Mouse (Mus musculus) duodenum, adult 2 months (tissue): ENCODE data around the gene Kcnk18. TPM values are rescaled to one million over a fixed set of nuclear protein-coding genes. Genes with fewer than 3 reads are reported as not detected.

Source experiments
- polyA plus RNA-seq: library from polyadenylated mRNA; depleted of rRNA; stranded (reverse); fragments of >200 nt; gene quantifications from 2 replicates; pipeline ENCODE4 v1.2.3, GENCODE M21; 2012; ENCODE audit warnings: low replicate concordance; rRNA removed

The Kcnk18 gene
- not detected in 2 replicates for polyA plus RNA-seq

GRCm38 (mm10) chr19:59218991-59219390 is at the start of gene Kcnk18:
Gene Kcnk18 (plus strand): TSS chr19:59219214.

GRCm38 (mm10) chr19:59169936-59170765 is 48.9 kb upstream of the Kcnk18 start, which contains the start of gene Vax1:
Gene Vax1 (minus strand): TSS chr19:59170056.

GRCm38 (mm10) chr19:59260718-59261442 is 41.9 kb downstream of the Kcnk18 start, which contains the start of gene Slc18a2:
Gene Slc18a2 (plus strand): TSS chr19:59260896.

Other genes with a start within 250 kb of the Kcnk18 start
- 0.45 and 1.3 TPM in 2 replicates for gene Shtn1, start 143.1 kb upstream of the Kcnk18 start, polyA plus RNA-seq
- not detected in 2 replicates for gene Vax1, start 49.2 kb upstream of the Kcnk18 start, polyA plus RNA-seq
- 0.18 and 0.85 TPM in 2 replicates for gene Slc18a2, start 41.7 kb downstream of the Kcnk18 start, polyA plus RNA-seq
- gene Rps12-ps3, start 103.1 kb downstream of the Kcnk18 start, polyA plus RNA-seq, result 1,637 and 2,353 TPM in 2 replicates
- gene Pdzd8, start 126.6 kb downstream of the Kcnk18 start, polyA plus RNA-seq, result 6.1 and 7.9 TPM in 2 replicates
- not detected in 2 replicates for gene Emx2, start 239.2 kb downstream of the Kcnk18 start, polyA plus RNA-seq